22 mouse cellular contexts compared by ENCODE assay signal in the genomic region with DNA sequence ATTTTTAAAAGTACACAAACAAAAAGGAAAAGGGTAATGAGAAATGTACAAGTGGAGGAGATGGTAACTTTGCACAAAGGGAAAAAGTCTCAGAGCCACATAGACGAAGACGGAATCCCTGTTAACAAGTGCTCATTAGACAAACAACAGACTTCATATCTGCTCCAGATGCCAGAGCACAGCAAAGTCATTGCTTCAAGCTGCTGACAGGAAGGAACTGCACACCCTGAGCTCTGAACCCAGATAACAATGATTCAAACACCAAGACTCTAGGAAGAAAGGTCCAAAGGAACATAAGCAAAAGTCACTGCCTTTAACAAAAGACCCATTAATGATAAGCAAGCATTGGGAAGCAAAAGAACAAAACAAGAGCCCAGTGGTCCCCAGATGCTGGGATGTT.
A peak's percentile ranks its signal among the peaks of the same experiment; 100 is the strongest.
DNase-seq lines count a peak whose midpoint lies in the region; ATAC-seq and TF ChIP-seq lines count a peak whose summit lies in the region.
"Had no signal": no experiment of that assay in that cellular context is flagged by ENCODE, and none has a peak within 500 bp of the region (broad histone marks: within the 10 kb centered on the region; RNA-seq: fewer than 3 reads in every experiment).

No protein-coding gene starts in this region.

- H3K79me2 ChIP-seq in liver, adult 2 months (ENCODE audit: control insufficient read depth, insufficient read depth, low read length) = no peaks in the 10 kb centered on the region

- H3K36me3 ChIP-seq in liver, adult 2 months (ENCODE audit: control insufficient read depth, insufficient read depth, low read length) = no peaks in the 10 kb centered on the region
- H3K36me3 ChIP-seq in liver, embryonic 12.5 days = no peaks in the 10 kb centered on the region
- no peaks in the 10 kb centered on the region for H3K36me3 ChIP-seq in heart, embryonic 15.5 days
- H3K36me3 ChIP-seq in midbrain, embryonic 11.5 days (ENCODE audit: control insufficient read depth, insufficient read depth, low read length) = no peaks in the 10 kb centered on the region
- H3K36me3 ChIP-seq: forebrain, embryonic 10.5 days; hindbrain, embryonic 15.5 days; intestine, embryonic 15.5 days; limb, embryonic 13.5 days; midbrain, embryonic 10.5 days; neural tube, embryonic 12.5 days had no signal

- intact Hi-C loops in heart, postnatal 25 days (cut with DNase I) = no loop called here

- H3K4me2 ChIP-seq in liver, embryonic 12.5 days = no peak overlapping the region
- H3K4me2 ChIP-seq in heart, embryonic 15.5 days = no peak overlapping the region
- no peak overlapping the region for H3K4me2 ChIP-seq in midbrain, embryonic 11.5 days
- H3K4me2 ChIP-seq: hindbrain, embryonic 15.5 days; intestine, embryonic 15.5 days; limb, embryonic 13.5 days; lung, embryonic 14.5 days; neural tube, embryonic 12.5 days had no signal

- ATAC-seq in liver, embryonic 12.5 days = no peak
- peak; percentile 64; the same call in 1 of the 2 replicates for ATAC-seq in heart, embryonic 15.5 days (replicated peaks; ENCODE audit: insufficient number of reproducible peaks, insufficient read depth, low FRiP score, low read depth)
- no peak for ATAC-seq in midbrain, embryonic 11.5 days (ENCODE audit: low FRiP score)
- ATAC-seq: forebrain, postnatal 0 days; intestine, embryonic 15.5 days had no signal

- TF ChIP-seq POLR2A in liver, adult 2 months (IDR thresholded peaks at IDR 0.05; ENCODE audit: extremely low read depth, insufficient read depth, low read length) = no peak

- no peak overlapping the region for H3K9ac ChIP-seq in liver, adult 2 months (ENCODE audit: low read depth, low read length)
- no peak overlapping the region for H3K9ac ChIP-seq in liver, embryonic 12.5 days
- no peak overlapping the region for H3K9ac ChIP-seq in heart, embryonic 15.5 days
- H3K9ac ChIP-seq in midbrain, embryonic 11.5 days (ENCODE audit: low read length) = no peak overlapping the region
- H3K9ac ChIP-seq: forebrain, postnatal 0 days; hindbrain, embryonic 15.5 days; intestine, embryonic 15.5 days; limb, embryonic 13.5 days; lung, embryonic 14.5 days; neural tube, embryonic 12.5 days had no signal

- peak; percentile 93 for DNase-seq in heart, adult 11 months
- DNase-seq in heart, postnatal 25 days (ENCODE audit: low spot score) = no peak
- DNase-seq in liver, adult 2 months (ENCODE audit: extremely low read depth, low read depth, low spot score) = peak; percentile 19
- DNase-seq in 416B (ENCODE audit: low read depth) = peak; percentile 78
- no peak for DNase-seq in midbrain, embryonic 11.5 days (ENCODE audit: low spot score, missing footprints)
- DNase-seq in right cerebral cortex, postnatal 4 days = no peak
- DNase-seq: adrenal gland, postnatal 36 days; cerebellum, adult 18-20 months; cerebellum, postnatal 25 days; forebrain, postnatal 0 days; lung, embryonic 14.5 days; right cerebral cortex, adult 18-20 months had no signal

- H3K9me3 ChIP-seq in liver, embryonic 12.5 days (replicated peaks) = no peaks in the 10 kb centered on the region
- no peaks in the 10 kb centered on the region for H3K9me3 ChIP-seq in heart, embryonic 15.5 days (replicated peaks)
- no peaks in the 10 kb centered on the region for H3K9me3 ChIP-seq in midbrain, embryonic 11.5 days (ENCODE audit: control insufficient read depth, low read length)
- H3K9me3 ChIP-seq: forebrain, embryonic 10.5 days; hindbrain, embryonic 15.5 days; intestine, embryonic 15.5 days; limb, embryonic 13.5 days; midbrain, embryonic 10.5 days; neural tube, embryonic 12.5 days had no signal

- TF ChIP-seq CTCF in liver, adult 2 months (IDR thresholded peaks at IDR 0.05; ENCODE audit: low read depth, low read length) = no peak

- no peaks in the 10 kb centered on the region for H3K27me3 ChIP-seq in liver, adult 2 months (ENCODE audit: control insufficient read depth, insufficient read depth, low read length)
- no peaks in the 10 kb centered on the region for H3K27me3 ChIP-seq in liver, embryonic 12.5 days (replicated peaks)
- no peaks in the 10 kb centered on the region for H3K27me3 ChIP-seq in heart, embryonic 15.5 days
- H3K27me3 ChIP-seq in midbrain, embryonic 11.5 days (ENCODE audit: control insufficient read depth, insufficient read depth, low read length) = no peaks in the 10 kb centered on the region
- H3K27me3 ChIP-seq: CH12.LX; hindbrain, embryonic 15.5 days; intestine, embryonic 15.5 days; limb, embryonic 13.5 days; neural tube, embryonic 12.5 days had no signal

- 64% methylated on average over 2 of the region's 2 CpGs for WGBS in liver, adult 2 months
- 17% methylated on average over 2 of the region's 2 CpGs for WGBS in liver, embryonic 12.5 days (ENCODE audit: insufficient replicate concordance)
- 18% methylated on average over 2 of the region's 2 CpGs for WGBS in heart, embryonic 15.5 days
- 89% methylated on average over 2 of the region's 2 CpGs for WGBS in midbrain, embryonic 11.5 days

- H3K27ac ChIP-seq in liver, adult 2 months (replicated peaks; ENCODE audit: insufficient read depth, low read depth, low read length) = peak overlapping the region; percentile 79
- no peak overlapping the region for H3K27ac ChIP-seq in liver, embryonic 12.5 days
- peak overlapping the region; percentile 39 for H3K27ac ChIP-seq in heart, embryonic 15.5 days
- H3K27ac ChIP-seq in midbrain, embryonic 11.5 days (ENCODE audit: low read depth, low read length) = no peak overlapping the region
- H3K27ac ChIP-seq: forebrain, embryonic 10.5 days; hindbrain, embryonic 15.5 days; intestine, embryonic 15.5 days; kidney, postnatal 0 days; limb, embryonic 13.5 days; midbrain, embryonic 10.5 days; neural tube, embryonic 12.5 days had no signal

- H3K4me3 ChIP-seq in liver, adult 2 months (ENCODE audit: insufficient read depth, low read depth, low read length) = no peak overlapping the region
- H3K4me3 ChIP-seq in liver, embryonic 12.5 days = no peak overlapping the region
- no peak overlapping the region for H3K4me3 ChIP-seq in heart, embryonic 15.5 days
- H3K4me3 ChIP-seq in midbrain, embryonic 11.5 days (ENCODE audit: low read depth, low read length) = no peak overlapping the region
- H3K4me3 ChIP-seq: forebrain, embryonic 10.5 days; hindbrain, embryonic 15.5 days; intestine, embryonic 15.5 days; limb, embryonic 13.5 days; midbrain, embryonic 10.5 days; neural tube, embryonic 12.5 days had no signal

- no peaks in the 10 kb centered on the region for H3K4me1 ChIP-seq in liver, adult 2 months (ENCODE audit: control insufficient read depth, insufficient read depth, low read length)
- H3K4me1 ChIP-seq in liver, embryonic 12.5 days = no peaks in the 10 kb centered on the region
- H3K4me1 ChIP-seq in heart, embryonic 15.5 days (replicated peaks) = peaks cover 12% of the 10 kb centered on the region
- no peaks in the 10 kb centered on the region for H3K4me1 ChIP-seq in midbrain, embryonic 11.5 days (ENCODE audit: control insufficient read depth, insufficient read depth, low read length)
- H3K4me1 ChIP-seq: forebrain, embryonic 10.5 days; hindbrain, embryonic 15.5 days; intestine, embryonic 15.5 days; limb, embryonic 13.5 days; midbrain, embryonic 10.5 days; neural tube, embryonic 12.5 days had no signal

Comparison
In these comparisons a context has a peak if more than half of its experiments do, and no peak if none do; other contexts are left out.
1. DNase-seq: peak in heart, adult 11 months (single experiment), liver, adult 2 months (single experiment) and 416B (single experiment); none in heart, postnatal 25 days (single experiment), midbrain, embryonic 11.5 days (single experiment) and right cerebral cortex, postnatal 4 days (single experiment).
2. H3K27ac ChIP-seq: peak in liver, adult 2 months (single experiment) and heart, embryonic 15.5 days (single experiment); none in liver, embryonic 12.5 days (single experiment) and midbrain, embryonic 11.5 days (single experiment).